Mouse (Mus musculus): ENCODE results near the gene Olfr552.
A peak's percentile ranks its signal among the peaks of the same experiment; 100 is the strongest.
"Not testable (repeated sequence)": the region's sequence is repeated elsewhere in the genome, so short reads cannot be mapped to it uniquely, and the experiment has no call there.

Gene Olfr552

DNA sequence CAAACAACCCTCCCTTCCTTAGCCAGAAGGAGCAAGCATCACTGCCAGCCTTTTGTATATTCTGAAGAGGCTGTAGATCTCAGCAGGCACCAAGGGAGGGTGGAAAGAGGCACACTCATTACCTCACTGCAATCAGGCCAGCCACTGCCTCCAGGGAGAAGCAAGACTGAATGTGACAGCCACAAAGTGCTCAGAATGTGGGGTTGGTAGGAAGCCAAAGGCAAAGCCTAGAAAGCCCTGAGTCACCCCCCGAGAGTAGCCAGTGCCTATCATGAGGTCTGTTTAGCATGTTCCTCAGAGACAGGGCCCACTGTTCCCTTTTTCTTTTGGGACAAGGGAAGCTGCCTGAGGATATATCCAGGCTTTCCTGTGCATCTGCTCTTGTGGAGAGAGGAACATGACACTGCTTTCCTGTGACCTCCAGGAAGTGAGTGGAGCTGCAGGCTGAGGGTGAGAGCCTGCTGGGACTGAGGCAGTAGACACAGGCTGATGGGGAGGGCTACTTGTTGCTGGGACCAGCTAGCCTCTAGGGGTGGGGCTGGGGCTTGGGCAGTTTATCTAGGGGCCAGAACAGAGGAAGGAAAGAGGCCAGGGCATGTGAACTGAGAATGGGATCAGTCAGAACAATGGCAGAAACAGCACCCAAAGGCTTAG, at the start of gene Olfr552:
TSS of gene Olfr552 (plus strand) at position 393 of the 654 bp plus-strand sequence.
- DNase-seq = no peak

DNA sequence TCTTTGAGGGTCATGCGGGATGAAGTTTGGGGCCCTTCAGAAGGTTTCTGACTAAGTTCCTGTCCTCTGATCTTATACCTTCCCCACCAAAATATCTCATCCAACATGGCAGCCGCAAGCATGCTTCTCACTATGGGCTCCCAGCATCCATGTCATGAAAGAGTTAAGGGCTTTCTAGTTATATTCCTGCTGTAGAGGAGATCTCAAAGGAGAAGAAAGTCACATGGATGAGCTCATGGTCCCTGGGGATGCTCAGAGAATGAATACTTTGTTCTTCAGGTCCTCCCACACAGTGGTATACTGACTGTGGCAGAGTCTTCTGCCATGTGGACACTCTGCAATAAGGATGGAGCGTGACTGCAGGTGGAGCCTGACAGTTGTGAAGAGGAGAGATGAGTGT, 48.0 kb upstream of the Olfr552 start, which contains the start of gene Olfr549:
TSS of gene Olfr549 (plus strand) at position 301 of the 400 bp plus-strand sequence.
- DNase-seq = no peak

- no peak for DNase-seq
Measured at GRCm38 (mm10) chr7:102553279-102553678, 44.3 kb upstream of the Olfr552 start.

DNA sequence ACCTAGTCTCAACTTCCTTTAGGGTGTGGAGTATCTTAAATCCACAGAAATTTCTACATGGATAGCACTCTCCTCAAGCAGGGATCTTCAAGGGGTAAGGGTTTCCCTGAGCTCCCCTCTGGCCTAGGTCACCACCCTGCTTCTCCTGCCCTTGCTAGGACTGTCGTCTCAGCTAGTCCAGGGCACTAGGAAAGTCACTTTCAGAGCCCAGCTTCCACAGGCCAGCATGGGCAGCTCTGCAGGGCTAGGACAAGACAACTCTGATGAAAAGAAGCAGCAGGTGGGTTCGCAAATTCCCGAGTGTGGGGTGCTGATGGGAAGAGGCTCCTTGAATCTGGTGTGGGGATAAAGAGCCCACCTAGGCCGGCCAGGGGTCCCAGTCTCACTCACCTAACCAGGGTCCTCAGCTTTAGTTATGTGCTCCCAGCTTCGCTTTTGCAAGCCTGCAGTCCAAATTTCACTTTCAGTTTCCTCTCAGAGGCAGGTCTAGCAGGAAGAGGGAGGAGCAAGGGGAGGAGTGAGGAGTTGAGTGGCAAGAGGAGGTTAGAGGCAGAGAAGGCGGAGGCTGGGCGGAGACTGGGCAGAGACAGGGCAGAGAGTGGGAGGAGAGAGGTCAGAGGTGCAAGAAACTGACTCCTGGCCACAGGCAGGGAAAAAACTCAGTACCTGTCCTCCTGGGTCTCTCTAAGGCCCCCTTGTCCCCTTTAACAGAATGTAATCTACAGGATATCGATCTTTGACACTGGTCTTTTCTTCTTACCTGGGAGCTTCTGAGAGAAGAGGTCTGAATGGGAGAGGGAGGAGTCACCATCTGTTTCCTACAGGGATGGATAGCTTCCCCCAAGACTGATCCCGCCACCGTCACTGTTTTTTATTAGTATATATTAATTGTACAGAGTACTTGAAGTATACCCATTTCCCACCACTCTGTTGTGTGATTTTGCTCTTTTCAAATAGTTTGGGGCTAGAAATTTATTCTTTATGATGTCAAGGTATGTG, 32.3 kb upstream of the Olfr552 start, which contains the start of gene Trim21:
TSS of gene Trim21 (minus strand) at position 488 of the 999 bp plus-strand sequence.
- DNase-seq = peak; percentile 81 to 83

- no peak for DNase-seq
Measured at GRCm38 (mm10) chr7:102566219-102566618, 31.4 kb upstream of the Olfr552 start.

GRCm38 (mm10) chr7:102571142-102571541, 26.4 kb upstream of the Olfr552 start, which contains the start of gene Olfr550:
Gene Olfr550 (plus strand): TSS chr7:102571442.
- no peak for DNase-seq

DNA sequence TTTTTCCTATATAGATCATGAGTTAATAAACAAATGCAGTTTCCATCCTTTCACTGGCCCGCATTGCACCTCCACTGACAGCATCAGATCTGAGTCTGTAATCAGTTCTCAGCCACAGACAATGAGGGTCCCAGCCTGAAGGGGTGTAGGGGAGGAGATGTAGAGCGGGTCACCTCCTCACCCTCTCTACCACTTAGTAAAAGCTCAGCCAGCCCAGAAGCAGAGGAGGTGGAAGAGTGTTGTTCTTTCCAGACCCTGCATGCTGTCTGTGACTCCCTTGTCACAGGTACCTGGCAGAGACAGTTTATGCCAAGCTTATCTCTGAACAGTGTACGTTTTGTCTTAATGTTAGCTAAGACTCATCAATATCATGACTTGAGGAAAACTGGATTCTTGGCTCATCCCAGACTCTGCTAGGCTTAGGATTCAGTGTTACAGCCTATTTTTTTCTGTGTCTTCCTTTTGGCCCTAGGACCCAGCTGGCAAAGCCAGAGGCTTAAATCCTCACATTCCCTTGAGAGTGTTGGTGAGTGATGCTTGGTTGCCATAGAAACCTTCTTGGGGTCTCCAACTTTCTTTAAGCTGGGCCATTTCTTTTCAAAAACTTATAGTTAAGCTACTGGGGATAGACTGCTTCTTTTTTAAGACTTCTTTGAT, 24.3 kb upstream of the Olfr552 start:
- DNase-seq = no peak

GRCm38 (mm10) chr7:102575998-102576397, 21.6 kb upstream of the Olfr552 start:
- DNase-seq = no peak

DNA sequence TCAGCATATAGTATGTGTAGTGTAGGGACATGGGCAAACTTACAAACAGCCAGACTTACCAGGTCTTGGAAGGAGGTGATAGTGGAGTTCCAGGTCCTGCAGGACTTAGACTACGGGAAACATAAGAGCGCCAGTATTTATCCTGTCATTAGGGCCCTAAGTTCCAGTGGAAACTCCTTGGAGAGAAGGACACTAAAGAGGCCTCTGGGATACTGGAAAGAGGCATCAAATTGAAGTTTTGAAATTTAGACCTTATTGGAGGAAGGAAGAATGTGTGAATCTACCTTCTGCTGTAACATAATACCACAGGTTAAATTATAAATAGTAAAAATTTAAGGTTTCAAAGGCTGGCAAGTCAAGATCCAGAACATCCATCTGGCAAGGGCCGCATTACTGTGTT, 5.8 kb upstream of the Olfr552 start, which contains the start of gene Olfr551:
TSS of gene Olfr551 (minus strand) at position 101 of the 400 bp plus-strand sequence.
- DNase-seq = no peak

DNA sequence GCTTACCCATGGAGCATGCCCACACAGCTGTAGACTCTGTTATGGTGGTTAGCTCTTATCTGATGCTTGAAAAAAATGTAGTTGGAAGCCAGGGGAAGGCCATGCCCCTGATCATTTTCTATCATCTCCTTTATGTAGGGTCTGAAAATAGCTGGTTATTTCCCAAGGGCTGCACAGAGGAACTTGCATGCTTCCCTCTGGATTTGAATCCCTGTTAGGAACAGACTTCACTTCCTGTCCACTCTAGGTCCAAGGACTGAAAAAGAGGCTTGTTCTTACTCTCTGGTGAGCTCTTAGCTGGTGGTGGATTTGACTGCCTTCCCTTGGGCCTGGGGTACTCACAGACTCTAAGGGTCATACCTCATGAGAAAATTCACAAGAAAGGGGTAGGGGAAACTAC, 20.5 kb downstream of the Olfr552 start, which contains the start of gene Olfr553:
TSS of gene Olfr553 (minus strand) at position 101 of the 400 bp plus-strand sequence.
- DNase-seq = no peak

- DNase-seq = no peak
Measured at GRCm38 (mm10) chr7:102619608-102620007, 22.0 kb downstream of the Olfr552 start.

- DNase-seq = not testable (repeated sequence)
Measured at GRCm38 (mm10) chr7:102620368-102620767, 22.8 kb downstream of the Olfr552 start.

DNA sequence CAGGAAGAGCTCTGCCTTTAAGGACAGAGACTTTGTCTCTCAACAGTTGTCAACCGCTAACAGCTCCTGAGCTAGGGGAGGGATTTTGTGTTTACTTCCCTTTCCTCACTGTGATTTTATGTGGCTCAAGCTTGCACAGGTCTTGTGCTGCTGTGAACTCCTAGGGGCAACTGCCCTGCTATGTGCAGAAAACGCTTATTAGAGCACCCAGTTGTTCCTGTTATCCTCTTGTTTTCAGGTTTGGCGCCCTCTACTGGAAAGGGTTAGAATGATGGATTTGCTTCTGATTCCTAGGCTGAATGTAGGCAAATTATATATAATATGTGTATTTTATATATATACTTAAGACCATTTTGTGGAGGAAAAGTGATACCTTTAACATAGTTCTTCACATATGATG, 39.1 kb downstream of the Olfr552 start:
- peak in 1 of 2 experiments; percentile 44 for DNase-seq

- no peak for DNase-seq
Measured at GRCm38 (mm10) chr7:102638132-102638531, 40.6 kb downstream of the Olfr552 start, which contains the start of gene Olfr554. Gene Olfr554 (plus strand): TSS chr7:102638432.

DNA sequence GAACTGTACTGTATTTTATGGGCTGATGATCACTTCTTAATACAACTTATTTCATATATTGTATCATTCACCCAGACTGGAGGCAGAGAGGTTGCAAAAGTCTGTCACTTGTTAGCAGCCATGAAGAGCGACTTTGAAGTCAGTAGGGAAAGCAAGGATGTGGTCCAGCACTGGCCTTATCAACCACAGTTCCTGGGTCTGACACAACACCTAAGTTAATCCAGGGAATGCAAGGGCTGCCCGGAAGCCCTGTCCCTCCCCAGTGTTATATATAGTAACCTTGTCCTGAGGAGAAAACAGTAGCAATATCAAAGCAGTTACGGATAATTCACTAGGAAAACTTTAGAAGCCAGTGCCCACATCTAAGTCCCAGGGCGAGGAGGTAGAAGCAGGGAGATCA, 47.4 kb downstream of the Olfr552 start:
- DNase-seq = not testable (repeated sequence)

Data from spleen, adult 18-20 months (tissue).